Mouse (Mus musculus) left cerebral cortex, adult 11 months (tissue): ENCODE measurements at regions not wholly inside any gene's neighbourhood (a gene's known extent, or its start where the extent isn't known, plus 50 kb on each side); places are given as distances from the start of the nearest gene placed in this dataset.
A peak's percentile ranks its signal among the peaks of the same experiment; 100 is the strongest.

Experiments used
- DNase-seq: peaks from one replicate; pipeline ENCODE4 v3.0.0; 2022; ENCODE audit warnings: low spot score

GRCm38 (mm10) chr13:84878178-84878849 lies 310.9 kb upstream of the Ccnh start:
- no peak for DNase-seq

- no peak for DNase-seq
Measured at GRCm38 (mm10) chr13:84905347-84905981, 283.7 kb upstream of the Ccnh start.

GRCm38 (mm10) chr13:84905994-84906393 lies 283.2 kb upstream of the Ccnh start:
- no peak for DNase-seq

GRCm38 (mm10) chr13:84931271-84931670 lies 257.9 kb upstream of the Ccnh start:
- DNase-seq: no peak

GRCm38 (mm10) chr13:84935610-84936009 lies 253.6 kb upstream of the Ccnh start:
- DNase-seq: peak; percentile 23

- DNase-seq: no peak
Measured at GRCm38 (mm10) chr13:84939695-84940094, 249.5 kb upstream of the Ccnh start.

GRCm38 (mm10) chr13:84940936-84941335 lies 248.3 kb upstream of the Ccnh start:
- no peak for DNase-seq

GRCm38 (mm10) chr13:84950873-84951272 lies 238.3 kb upstream of the Ccnh start:
- no peak for DNase-seq

GRCm38 (mm10) chr13:84953161-84953560 lies 236.0 kb upstream of the Ccnh start:
- DNase-seq: no peak

- DNase-seq: no peak
Measured at GRCm38 (mm10) chr13:84953760-84954159, 235.4 kb upstream of the Ccnh start.

- no peak for DNase-seq
Measured at GRCm38 (mm10) chr13:84968943-84969342, 220.3 kb upstream of the Ccnh start.
